Mouse (Mus musculus) cerebellum, adult 11 months (tissue): Measurements from ENCODE around the gene Asxl1.

Experiments used
- DNase-seq: peaks from one replicate; pipeline ENCODE4 v3.0.0; 2022

Gene Asxl1

DNA sequence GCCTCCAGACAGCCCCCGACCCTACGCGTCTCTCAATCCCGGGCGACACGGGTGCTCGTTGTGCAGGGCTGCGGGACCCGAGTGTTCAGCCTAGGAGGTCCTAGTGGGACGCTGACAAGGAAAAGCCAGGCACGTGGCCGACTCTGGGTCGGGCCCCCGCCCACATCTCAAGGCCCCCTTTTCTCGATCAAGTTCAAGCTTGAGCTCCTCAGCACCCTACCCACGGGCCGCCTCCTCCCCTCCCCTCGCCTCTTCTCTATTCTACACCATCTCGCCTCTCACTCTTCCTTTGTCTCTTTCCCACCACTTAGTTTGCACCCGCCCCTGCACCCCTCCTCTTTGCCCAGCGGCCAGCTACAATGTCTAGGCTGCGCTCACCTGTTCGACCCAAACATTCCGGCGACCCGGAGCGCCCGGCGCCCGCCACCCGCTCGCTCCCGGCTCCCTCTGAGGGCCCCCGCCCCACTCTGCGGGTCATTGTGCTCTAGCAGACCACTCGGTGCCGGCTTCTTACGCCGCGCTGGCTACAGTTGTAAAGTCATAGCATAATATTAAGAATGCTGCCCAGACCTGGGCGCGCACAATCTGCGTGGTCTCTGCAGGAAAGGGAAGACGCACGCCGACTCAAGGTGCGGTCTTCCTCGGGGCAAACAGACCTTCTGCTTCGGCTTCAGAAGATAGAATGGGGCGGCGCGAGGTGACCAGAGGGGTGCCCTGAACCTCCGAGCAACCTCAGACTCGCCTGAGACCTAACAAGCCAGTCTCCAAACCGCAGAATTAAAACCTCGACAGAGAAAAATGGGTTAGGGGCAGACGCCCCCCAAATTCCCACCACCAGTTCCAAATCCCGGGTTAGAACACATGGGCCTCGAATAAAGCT, 99.7 kb downstream of the Asxl1 start:
- no peak for DNase-seq

GRCm38 (mm10) chr2:153446017-153446408, 100.4 kb downstream of the Asxl1 start:
- DNase-seq, result peak; percentile 38

DNA sequence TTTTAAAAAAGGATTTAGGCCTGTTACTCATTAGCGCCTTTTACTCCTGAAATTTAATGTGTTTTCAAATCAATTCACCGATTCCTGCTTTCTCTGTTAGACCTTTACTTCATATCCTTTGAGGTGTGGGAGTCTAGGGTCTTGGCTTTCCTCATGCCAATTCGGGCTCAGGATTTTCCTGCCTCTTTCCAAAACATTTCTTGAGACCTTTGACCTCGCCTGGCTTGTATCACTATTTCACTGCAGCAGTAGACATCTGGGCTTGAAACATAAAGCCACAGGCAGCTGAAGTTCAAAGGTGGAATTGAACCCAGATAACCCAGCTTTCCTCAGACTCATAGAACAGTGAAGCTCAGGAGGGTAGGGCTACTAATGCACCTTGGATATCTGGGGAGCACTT, 100.8 kb downstream of the Asxl1 start:
- DNase-seq, result no peak

GRCm38 (mm10) chr2:153447719-153448118, 102.1 kb downstream of the Asxl1 start:
- DNase-seq, result no peak

DNA sequence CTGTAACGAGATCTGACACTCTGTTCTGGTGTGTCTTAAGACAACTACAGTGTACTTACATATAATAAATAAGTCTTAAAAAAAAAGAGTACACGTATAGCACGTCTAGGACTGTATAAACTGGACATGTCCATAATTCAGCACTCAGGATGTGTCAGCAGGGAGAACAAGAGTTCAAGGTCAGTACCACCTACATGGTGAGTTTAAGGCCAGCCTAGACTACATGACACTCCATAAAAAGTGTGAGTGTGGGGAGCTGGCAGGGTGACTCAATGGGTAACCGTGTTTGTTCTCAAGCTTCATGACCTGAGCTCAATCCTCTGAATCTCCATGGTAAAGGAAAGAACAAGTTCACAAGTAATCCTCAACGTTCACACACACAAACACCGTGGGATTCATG, 102.9 kb downstream of the Asxl1 start:
- DNase-seq, result no peak
